Mouse (Mus musculus) olfactory bulb, adult 2 months (tissue): ENCODE measurements at regions not wholly inside any gene's neighbourhood (a gene's known extent, or its start where the extent isn't known, plus 50 kb on each side); places are given as distances from the start of the nearest gene placed in this dataset.

Experiments
- H3K27ac ChIP-seq: fragments of 200-500 bp; 2 replicates; pipeline ENCODE4 v1.5.1; 2012; ENCODE audit warnings: low read depth, low read length; ENCODE audit not compliant: insufficient read depth
- H3K4me1 ChIP-seq: fragments of 200-500 bp; 2 replicates; pipeline ENCODE4 v1.6.1; 2012; ENCODE audit warnings: low read length; ENCODE audit not compliant: control insufficient read depth, insufficient read depth
- H3K4me3 ChIP-seq: fragments of 200-500 bp; 2 replicates; pipeline ENCODE4 v1.5.1; 2012; ENCODE audit warnings: mild to moderate bottlenecking, low read depth, low read length, moderate library complexity; ENCODE audit not compliant: insufficient read depth
- CTCF ChIP-seq: fragments of 200-500 bp; IDR thresholded peaks from 2 replicates; pipeline ENCODE4 v1.5.1; 2012; ENCODE audit warnings: low read depth, mild to moderate bottlenecking, low read length, moderate library complexity; ENCODE audit not compliant: insufficient read depth
- POLR2A ChIP-seq: fragments of 200-500 bp; IDR thresholded peaks from 2 replicates; pipeline ENCODE4 v1.6.1; 2012; ENCODE audit warnings: mild to moderate bottlenecking, low read depth, low read length, moderate library complexity; ENCODE audit not compliant: insufficient read depth
- WGBS: fragments of 180-500 bp; shearing (Covaris S2); methylation state at CpG from one replicate; pipeline ENCODE4 v1.1.7; 2018; 5-methylcytosine and 5-hydroxymethylcytosine counted together

- Histone ChIP-seq H3K4me1 (no peaks in the 10 kb centered on the region), H3K27ac (no peak overlapping the region), H3K4me3 (no peak overlapping the region)
- TF ChIP-seq CTCF (no peak), POLR2A (no peak)
- WGBS, result 91% methylated on average over 2 of the region's 2 CpGs
Observed at GRCm38 (mm10) chr2:114454901-114455300, 199.9 kb downstream of the Dph6 start.

DNA sequence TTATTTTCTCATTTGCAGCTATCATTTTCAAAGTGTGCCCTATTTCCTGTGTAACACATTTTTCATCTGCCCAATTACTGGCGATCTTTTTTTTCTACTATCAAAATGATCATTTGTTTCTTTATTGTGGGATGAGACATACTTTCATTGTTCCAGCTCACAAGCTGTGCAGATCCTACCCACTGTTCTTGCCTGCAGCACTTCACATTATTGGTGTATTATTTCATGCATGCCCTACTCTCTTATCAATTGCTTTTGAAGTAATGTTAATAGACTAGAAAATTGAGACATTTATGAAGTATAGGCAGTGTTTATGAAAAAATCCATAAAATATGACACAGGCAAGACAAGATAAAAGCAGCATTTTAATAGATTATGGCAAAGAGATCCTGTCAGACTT is 204.6 kb downstream of the Dph6 start:
- no peak for TF ChIP-seq POLR2A
- TF ChIP-seq CTCF, result no peak
- Histone ChIP-seq H3K4me1 (no peaks in the 10 kb centered on the region), H3K27ac (no peak overlapping the region), H3K4me3 (no peak overlapping the region)
- WGBS, result 83% methylated on average over 1 of the region's 1 CpGs

DNA sequence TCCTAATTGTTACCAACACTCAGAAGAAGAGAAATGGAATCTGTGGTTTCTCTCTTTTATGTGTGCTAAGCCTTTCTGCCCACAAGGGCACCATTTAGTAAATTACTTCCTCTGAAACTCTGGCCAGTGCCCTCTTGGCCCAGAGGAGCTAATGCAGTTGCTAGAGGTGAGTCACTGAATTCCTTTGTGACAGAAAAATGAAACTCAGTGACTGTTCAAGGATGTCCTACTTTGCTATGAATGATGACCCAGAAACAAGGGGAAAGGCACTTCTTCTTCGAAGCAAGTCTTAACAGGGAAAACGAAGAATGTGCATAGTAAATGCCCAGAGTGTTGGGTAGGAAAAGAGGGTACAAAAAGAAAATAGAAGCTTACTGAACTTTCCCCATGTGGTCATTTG is 211.0 kb downstream of the Dph6 start:
- Histone ChIP-seq H3K4me1 (no peaks in the 10 kb centered on the region), H3K4me3 (no peak overlapping the region), H3K27ac (no peak overlapping the region)
- 83% methylated on average over 2 of the region's 2 CpGs for WGBS
- no peak for TF ChIP-seq CTCF
- TF ChIP-seq POLR2A, result no peak

- no peaks in the 10 kb centered on the region for H3K4me1 ChIP-seq
- TF ChIP-seq CTCF (no peak), POLR2A (no peak)
- 79% methylated on average over 6 of the region's 6 CpGs for WGBS
- H3K27ac ChIP-seq, result no peak overlapping the region
- H3K4me3 ChIP-seq, result no peak overlapping the region
Observed at GRCm38 (mm10) chr2:114440943-114441342, 213.8 kb downstream of the Dph6 start.

DNA sequence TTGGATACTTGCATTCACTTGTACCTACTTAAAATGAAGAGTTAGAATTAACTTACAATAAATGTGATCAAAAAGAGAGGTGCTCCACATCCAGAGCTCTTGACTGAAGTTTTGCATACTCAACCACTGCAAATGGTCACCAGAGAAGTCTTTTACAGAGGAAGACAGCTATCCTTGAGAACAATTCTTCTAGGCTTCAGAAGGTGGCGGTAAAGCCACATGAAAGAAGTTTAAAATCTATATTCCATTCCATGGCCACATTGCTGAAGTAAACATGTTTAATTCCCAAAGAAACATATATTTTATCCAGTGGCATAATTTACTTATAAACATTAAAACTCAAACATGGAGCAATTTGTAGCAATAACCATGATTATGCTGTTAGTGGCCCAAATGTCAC is 215.1 kb downstream of the Dph6 start:
- no peak overlapping the region for H3K4me3 ChIP-seq
- 65% methylated on average over 1 of the region's 1 CpGs for WGBS
- no peak overlapping the region for H3K27ac ChIP-seq
- no peak for TF ChIP-seq CTCF
- TF ChIP-seq POLR2A, result no peak
- no peaks in the 10 kb centered on the region for H3K4me1 ChIP-seq

DNA sequence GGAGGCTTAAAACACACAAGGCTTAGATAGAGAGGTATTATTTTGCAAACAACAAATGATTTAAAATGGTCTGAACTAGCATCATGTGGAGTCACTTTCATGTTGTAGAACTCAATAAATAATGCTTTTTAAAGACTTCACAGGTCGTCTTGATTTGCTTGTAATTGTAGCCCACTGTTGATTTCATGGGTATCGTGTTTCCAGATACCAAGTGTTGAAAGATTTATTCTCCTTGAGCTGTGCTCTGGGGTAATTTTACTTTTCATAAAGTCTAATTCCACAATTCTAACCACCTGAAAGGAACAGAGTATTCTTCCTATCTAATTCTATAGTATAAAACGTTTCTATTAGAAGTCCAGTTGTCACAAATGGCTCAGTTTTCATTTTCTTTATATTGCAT is 216.7 kb downstream of the Dph6 start:
- TF ChIP-seq CTCF, result no peak
- no peak for TF ChIP-seq POLR2A
- no peak overlapping the region for H3K27ac ChIP-seq
- H3K4me1 ChIP-seq, result no peaks in the 10 kb centered on the region
- 80% methylated on average over 3 of the region's 3 CpGs for WGBS
- H3K4me3 ChIP-seq, result no peak overlapping the region

GRCm38 (mm10) chr2:114427426-114428157 is 226.3 kb upstream of the Zfp770 start:
- 61% methylated on average over 10 of the region's 10 CpGs for WGBS
- Histone ChIP-seq H3K27ac (no peak overlapping the region), H3K4me3 (no peak overlapping the region), H3K4me1 (no peaks in the 10 kb centered on the region)
- TF ChIP-seq CTCF (no peak), POLR2A (no peak)

GRCm38 (mm10) chr2:114419346-114419745 is 218.1 kb upstream of the Zfp770 start:
- Histone ChIP-seq H3K4me1 (no peaks in the 10 kb centered on the region), H3K27ac (no peak overlapping the region), H3K4me3 (no peak overlapping the region)
- WGBS, result 65% methylated on average over 3 of the region's 3 CpGs
- TF ChIP-seq POLR2A, result no peak
- TF ChIP-seq CTCF, result no peak

GRCm38 (mm10) chr2:114413013-114413412 is 211.7 kb upstream of the Zfp770 start:
- TF ChIP-seq CTCF (no peak), POLR2A (no peak)
- Histone ChIP-seq H3K4me1 (no peaks in the 10 kb centered on the region), H3K4me3 (no peak overlapping the region), H3K27ac (no peak overlapping the region)
- 62% methylated on average over 3 of the region's 3 CpGs for WGBS

DNA sequence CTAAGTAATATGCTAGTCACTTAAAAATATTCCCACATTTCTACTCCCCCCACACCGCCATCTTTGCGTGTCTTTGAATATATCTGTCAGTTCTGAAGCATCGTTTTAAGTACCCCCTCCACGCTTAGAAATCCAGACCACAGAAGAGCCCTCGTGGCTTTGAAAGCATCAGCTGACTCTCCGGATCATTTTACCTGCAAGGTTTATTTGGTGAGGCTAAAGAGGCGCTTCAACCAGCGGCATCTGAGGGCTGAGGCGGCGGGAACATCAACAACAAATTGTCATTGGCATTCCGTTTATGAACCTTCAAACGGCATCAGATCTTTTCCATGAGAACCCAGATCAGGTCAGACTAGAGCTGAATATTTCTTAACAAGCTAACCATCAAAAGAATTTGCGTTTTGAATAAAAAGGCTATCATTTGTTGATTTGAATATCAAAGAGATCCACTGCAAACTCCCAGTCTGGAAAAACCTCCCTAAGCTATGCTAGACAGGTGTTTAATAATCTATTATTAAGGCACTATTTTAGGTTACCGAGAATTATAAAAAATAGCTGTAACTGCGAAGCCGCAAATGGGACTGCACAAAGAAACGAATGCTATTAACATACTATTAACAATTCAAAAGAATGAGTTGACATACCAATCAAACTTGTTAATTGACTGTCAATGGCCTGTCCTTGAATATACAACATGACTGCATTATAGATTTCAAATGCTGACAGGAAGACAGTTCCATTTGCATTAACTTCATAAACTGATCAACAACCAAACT is 210.9 kb upstream of the Zfp770 start:
- H3K4me3 ChIP-seq, result no peak overlapping the region
- H3K27ac ChIP-seq, result no peak overlapping the region
- WGBS, result 49% methylated on average over 17 of the region's 17 CpGs
- TF ChIP-seq CTCF (no peak), POLR2A (no peak)
- H3K4me1 ChIP-seq, result no peaks in the 10 kb centered on the region
